Mouse (Mus musculus): Measurements from ENCODE around the gene Rasal2. TPM values are rescaled to one million over a fixed set of nuclear protein-coding genes. Genes with fewer than 3 reads are reported as not detected.

Rasal2 gene
- polyA plus RNA-seq (2014; fragmentation: Nextera tagmentation; extraction: Ambion mirVana): 20.8 and 23.8 TPM in 2 replicates

DNA sequence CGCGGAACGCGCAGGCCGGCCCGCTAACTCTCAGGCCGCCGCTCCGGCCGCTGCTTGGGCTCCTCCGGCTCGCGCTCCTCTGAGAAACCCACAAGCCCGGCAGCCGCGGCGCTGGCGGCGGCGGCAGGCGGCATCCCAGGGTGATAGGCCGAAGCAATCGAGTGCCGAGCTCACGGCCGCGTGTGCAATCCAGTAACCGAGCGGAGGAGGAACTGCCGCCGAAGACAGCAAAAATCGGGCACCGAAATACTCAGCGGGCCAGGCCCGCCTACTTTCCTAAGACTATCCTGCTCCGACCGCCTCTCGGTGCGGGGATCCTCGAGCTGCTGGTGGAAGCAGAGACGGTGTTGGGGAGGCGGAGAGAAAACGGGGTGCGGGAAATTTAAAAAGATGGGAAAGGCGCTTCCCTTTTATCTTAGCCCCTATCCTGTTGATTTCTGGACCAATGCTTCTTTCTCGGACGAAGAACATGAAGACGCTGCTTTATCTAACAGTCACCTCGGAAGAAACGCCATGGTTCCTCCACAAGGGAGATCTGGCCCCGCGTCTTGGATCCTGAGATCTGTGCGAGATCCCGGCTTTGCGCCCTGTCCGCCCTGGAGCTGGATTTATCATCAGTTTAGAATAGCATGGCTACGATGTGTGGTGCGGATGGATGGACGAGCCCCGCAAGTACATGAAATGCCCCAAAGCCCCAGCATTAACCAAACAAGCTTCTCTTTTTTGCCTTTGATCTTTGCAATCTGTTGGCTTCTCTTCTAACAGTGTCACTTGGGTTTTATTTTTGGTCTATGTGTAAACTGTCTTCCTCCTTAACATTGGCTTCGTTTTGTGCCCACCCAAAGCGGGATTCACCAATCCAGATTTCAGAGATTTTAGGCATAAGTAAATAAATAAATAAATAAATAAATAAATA, at the start of gene Rasal2:
TSS of gene Rasal2 (minus strand) at position 142 of the 916 bp plus-strand sequence.
- Histone ChIP-seq H3K4me1 (ENCODE audit: control insufficient read depth, insufficient read depth, low read length) (peaks cover 12% of the 10 kb centered on the region), H3K36me3 (ENCODE audit: control insufficient read depth, insufficient read depth, low read length) (0 out of 2 replicates have a peak, but pooled peaks cover 2% of the 10 kb centered on the region), H3K27me3 (ENCODE audit: control insufficient read depth, insufficient read depth, low read length) (no peaks in the 10 kb centered on the region), H3K9me3 (ENCODE audit: control insufficient read depth, low read length) (no peaks in the 10 kb centered on the region), H3K4me3 (ENCODE audit: low read depth, low read length) (peak within 1 kb of the TSS; percentile 96), H3K9ac (ENCODE audit: low read length) (peak within 1 kb of the TSS; percentile 90), H3K4me2 (peak within 1 kb of the TSS; percentile 44), H3K27ac (ENCODE audit: low read depth, low read length) (peak within 1 kb of the TSS; percentile 97)
- peak; percentile 99 for DNase-seq (ENCODE audit: low spot score, missing footprints)
- WGBS: under 1% methylated on average over 58 of the region's 62 CpGs
- peak; percentile 97 for ATAC-seq (ENCODE audit: low FRiP score)

DNA sequence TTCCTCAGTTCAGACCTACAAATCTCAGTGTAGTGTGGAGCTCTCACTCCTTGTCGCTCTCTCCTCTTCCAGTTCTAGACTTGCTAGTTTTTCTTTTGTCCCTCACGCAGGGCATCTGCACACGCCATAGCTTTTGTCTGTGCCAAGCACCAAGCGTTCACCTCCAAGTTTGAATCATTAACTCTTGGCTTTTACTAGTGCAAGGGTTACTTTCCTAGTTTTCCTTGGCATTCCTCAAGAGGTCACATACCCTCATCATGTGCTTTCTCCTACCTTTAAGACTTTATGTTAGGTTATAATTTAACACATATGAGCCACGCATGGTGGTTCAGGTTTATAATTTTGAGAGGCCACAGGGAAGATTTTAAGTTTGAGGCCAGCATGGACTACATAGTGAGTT, 48.9 kb upstream of the Rasal2 start:
- WGBS: over 99% methylated on average over 5 of the region's 5 CpGs
- H3K4me2 ChIP-seq: no peak overlapping the region
- no peaks in the 10 kb centered on the region for H3K36me3 ChIP-seq (ENCODE audit: control insufficient read depth, insufficient read depth, low read length)
- no peaks in the 10 kb centered on the region for H3K9me3 ChIP-seq (ENCODE audit: control insufficient read depth, low read length)
- no peak overlapping the region for H3K4me3 ChIP-seq (ENCODE audit: low read depth, low read length)
- ATAC-seq (ENCODE audit: low FRiP score) (no peak), DNase-seq (ENCODE audit: low spot score, missing footprints) (no peak)
- H3K27me3 ChIP-seq (ENCODE audit: control insufficient read depth, insufficient read depth, low read length): no peaks in the 10 kb centered on the region
- no peak overlapping the region for H3K9ac ChIP-seq (ENCODE audit: low read length)
- no peak overlapping the region for H3K27ac ChIP-seq (ENCODE audit: low read depth, low read length)
- peaks cover 12% of the 10 kb centered on the region for H3K4me1 ChIP-seq (ENCODE audit: control insufficient read depth, insufficient read depth, low read length)

DNA sequence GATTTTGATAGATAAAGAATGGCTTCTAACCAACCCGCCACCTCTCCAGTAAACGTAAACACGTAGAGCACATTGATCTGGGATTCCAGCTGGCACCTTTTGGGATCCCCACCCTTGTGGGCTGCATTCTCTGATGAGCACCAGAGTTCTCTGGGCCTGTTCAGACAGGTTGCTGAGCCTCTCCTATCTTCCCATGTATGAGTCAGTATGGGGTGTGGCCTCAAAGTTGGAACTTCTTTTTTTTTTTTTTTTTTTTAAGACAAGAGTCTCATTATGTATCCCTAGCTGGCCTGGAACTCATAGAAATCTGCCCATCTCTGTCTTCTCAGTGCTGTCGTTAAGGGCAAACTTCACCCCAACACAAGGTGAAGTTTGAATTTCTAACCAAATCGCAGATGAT, 47.5 kb upstream of the Rasal2 start:
- ATAC-seq (ENCODE audit: low FRiP score): no peak
- Histone ChIP-seq H3K27me3 (ENCODE audit: control insufficient read depth, insufficient read depth, low read length) (no peaks in the 10 kb centered on the region), H3K36me3 (ENCODE audit: control insufficient read depth, insufficient read depth, low read length) (no peaks in the 10 kb centered on the region), H3K4me3 (ENCODE audit: low read depth, low read length) (no peak overlapping the region), H3K9me3 (ENCODE audit: control insufficient read depth, low read length) (no peaks in the 10 kb centered on the region), H3K9ac (ENCODE audit: low read length) (no peak overlapping the region), H3K4me2 (no peak overlapping the region), H3K27ac (ENCODE audit: low read depth, low read length) (no peak overlapping the region), H3K4me1 (ENCODE audit: control insufficient read depth, insufficient read depth, low read length) (peaks cover 12% of the 10 kb centered on the region)
- no peak for DNase-seq (ENCODE audit: low spot score, missing footprints)
- WGBS: 92% methylated on average over 5 of the region's 5 CpGs

DNA sequence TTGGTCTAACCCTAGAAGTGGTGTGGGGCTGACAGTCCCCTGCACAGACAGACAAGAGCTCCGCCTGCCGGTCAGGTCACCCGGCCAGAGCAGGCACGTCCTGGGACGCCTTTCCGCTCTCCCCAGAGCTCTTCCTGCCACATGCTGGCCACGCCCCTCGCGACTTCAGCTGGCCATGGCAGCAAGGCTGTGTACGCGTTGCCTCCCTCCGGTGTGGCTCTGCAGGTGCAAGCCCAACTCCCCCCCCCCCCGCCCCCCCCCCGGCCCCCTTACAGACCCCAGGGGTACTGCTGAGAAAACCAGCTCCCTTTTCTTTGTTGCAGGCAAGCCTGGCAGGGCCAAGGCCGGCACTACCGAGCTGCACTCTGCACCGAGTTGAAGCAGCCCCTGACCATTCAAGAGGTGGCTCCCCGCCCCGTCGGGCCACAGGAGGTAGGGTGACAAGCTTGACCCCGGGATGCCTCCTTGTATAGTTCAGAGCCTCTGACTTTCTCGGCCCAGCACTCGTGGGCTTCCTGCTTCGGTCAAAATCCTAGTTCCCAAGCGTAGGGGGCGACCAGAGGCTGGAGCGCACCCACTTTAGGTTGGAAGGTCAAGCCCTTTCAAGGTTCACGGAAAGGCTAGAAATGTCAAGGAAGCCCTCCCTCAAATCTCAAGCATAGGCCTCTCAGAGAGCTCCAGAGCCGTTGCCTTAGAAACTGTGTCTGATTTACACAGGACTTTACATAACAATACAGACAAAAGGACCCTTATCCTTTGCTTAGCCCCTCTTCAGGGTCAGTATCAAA, 46.2 kb upstream of the Rasal2 start, which contains the start of gene Cryzl2:
TSS of gene Cryzl2 (plus strand) at position 157 of the 788 bp plus-strand sequence.
- ATAC-seq (ENCODE audit: low FRiP score) (peak; percentile 90), DNase-seq (ENCODE audit: low spot score, missing footprints) (peak; percentile 97)
- H3K36me3 ChIP-seq (ENCODE audit: control insufficient read depth, insufficient read depth, low read length): no peaks in the 10 kb centered on the region
- H3K27me3 ChIP-seq (ENCODE audit: control insufficient read depth, insufficient read depth, low read length): no peaks in the 10 kb centered on the region; the same call in 1 of the 2 replicates
- 0 out of 2 replicates have a peak within 1 kb of the TSS, but pooled peaks have one; percentile 2 for H3K9ac ChIP-seq (ENCODE audit: low read length)
- H3K27ac ChIP-seq (ENCODE audit: low read depth, low read length): peak within 1 kb of the TSS; percentile 37
- peaks cover 12% of the 10 kb centered on the region for H3K4me1 ChIP-seq (ENCODE audit: control insufficient read depth, insufficient read depth, low read length)
- WGBS: 2% methylated on average over 27 of the region's 29 CpGs
- H3K4me2 ChIP-seq: peak within 1 kb of the TSS; percentile 37
- H3K4me3 ChIP-seq (ENCODE audit: low read depth, low read length): peak within 1 kb of the TSS; percentile 12
- H3K9me3 ChIP-seq (ENCODE audit: control insufficient read depth, low read length): no peaks in the 10 kb centered on the region

DNA sequence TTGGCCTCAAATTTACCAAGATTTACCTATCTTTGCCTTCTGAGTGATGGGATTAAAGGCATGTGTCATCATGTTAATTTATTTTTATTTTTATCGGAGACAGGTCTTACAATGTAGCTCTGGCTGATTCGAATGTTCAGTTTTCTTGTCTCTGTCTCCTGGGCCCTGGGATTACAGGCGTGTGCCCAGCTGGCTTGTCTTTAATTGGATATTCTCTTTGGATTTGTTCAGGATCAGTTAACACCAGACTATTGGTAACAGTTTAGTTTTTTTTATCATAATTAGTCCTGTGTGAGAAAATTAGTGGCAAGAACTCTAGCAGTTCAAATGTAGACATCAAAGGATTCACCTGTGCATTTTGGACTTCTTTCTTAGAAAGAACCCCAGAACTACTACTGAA, 45.4 kb upstream of the Rasal2 start:
- Histone ChIP-seq H3K4me3 (ENCODE audit: low read depth, low read length) (no peak overlapping the region), H3K36me3 (ENCODE audit: control insufficient read depth, insufficient read depth, low read length) (no peaks in the 10 kb centered on the region), H3K4me1 (ENCODE audit: control insufficient read depth, insufficient read depth, low read length) (peaks cover 18% of the 10 kb centered on the region), H3K27me3 (ENCODE audit: control insufficient read depth, insufficient read depth, low read length) (no peaks in the 10 kb centered on the region; the same call in 1 of the 2 replicates), H3K9ac (ENCODE audit: low read length) (no peak overlapping the region), H3K4me2 (peak overlapping the region; percentile 37; the same call in 1 of the 2 replicates), H3K9me3 (ENCODE audit: control insufficient read depth, low read length) (no peaks in the 10 kb centered on the region), H3K27ac (ENCODE audit: low read depth, low read length) (peak overlapping the region; percentile 37; the same call in 1 of the 2 replicates)
- ATAC-seq (ENCODE audit: low FRiP score): no peak
- WGBS: 51% methylated on average over 3 of the region's 3 CpGs
- no peak for DNase-seq (ENCODE audit: low spot score, missing footprints)

DNA sequence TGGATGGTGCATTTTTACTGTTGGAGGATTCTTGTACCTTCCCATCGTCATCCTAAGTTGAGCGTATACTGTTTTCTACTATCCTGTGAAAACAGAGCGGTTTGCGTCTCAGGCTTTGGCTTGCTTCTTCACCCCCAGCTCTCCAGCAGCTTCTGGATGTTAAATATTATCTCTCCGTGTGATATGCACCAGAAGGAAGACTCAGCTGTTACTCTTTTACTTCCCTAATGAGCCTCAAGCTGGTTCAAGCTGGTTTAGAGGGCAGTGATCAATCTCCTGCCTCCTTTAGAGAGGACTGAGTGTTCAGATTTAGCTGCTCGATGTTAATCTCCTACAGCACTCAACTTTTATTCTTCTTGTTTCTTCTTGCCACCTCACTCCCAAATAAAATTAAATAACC, 42.5 kb upstream of the Rasal2 start:
- Histone ChIP-seq H3K9me3 (ENCODE audit: control insufficient read depth, low read length) (no peaks in the 10 kb centered on the region), H3K4me2 (no peak overlapping the region), H3K9ac (ENCODE audit: low read length) (no peak overlapping the region), H3K4me1 (ENCODE audit: control insufficient read depth, insufficient read depth, low read length) (peaks cover 33% of the 10 kb centered on the region), H3K4me3 (ENCODE audit: low read depth, low read length) (no peak overlapping the region), H3K27ac (ENCODE audit: low read depth, low read length) (peak overlapping the region; percentile 22; the same call in 1 of the 2 replicates), H3K36me3 (ENCODE audit: control insufficient read depth, insufficient read depth, low read length) (no peaks in the 10 kb centered on the region), H3K27me3 (ENCODE audit: control insufficient read depth, insufficient read depth, low read length) (no peaks in the 10 kb centered on the region; the same call in 1 of the 2 replicates)
- DNase-seq (ENCODE audit: low spot score, missing footprints): no peak
- 82% methylated on average over 6 of the region's 6 CpGs for WGBS
- no peak for ATAC-seq (ENCODE audit: low FRiP score)

DNA sequence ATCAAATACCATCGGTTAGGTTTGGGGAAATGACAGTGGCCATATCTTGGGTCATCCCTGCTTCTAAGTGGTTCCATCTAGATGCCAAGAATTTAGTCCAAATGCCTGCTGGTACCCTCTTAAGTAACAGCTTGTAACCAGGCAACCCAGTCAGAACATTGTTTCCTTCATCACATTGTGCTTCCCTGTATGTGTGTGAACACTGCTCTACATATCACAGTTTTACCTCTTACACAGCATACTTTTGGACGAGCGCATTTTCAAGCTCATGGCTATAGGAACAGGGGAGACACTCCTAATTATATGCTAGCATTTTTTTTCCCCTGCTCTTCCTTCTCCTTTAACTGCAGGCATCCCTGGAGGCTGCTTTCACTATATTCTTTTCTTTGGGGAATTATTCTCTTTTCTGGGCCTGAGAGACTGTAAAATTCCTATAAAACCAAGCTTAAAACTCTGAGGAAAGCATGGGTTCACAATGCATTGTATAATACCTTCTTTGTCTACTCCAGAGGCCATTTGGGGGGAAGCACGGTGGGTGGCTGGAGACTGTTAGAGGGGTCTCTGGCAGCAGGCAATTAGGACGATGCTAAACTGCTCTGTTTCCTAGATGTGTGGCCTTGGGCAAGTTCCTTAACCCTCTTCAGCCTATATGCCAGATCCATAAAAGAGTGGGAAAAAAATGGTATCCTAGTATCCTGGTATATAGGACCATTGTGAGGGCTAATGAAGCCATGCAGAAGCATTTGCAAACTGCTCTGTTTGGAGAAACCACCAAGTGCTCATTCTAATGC, 40.6 kb upstream of the Rasal2 start:
- H3K36me3 ChIP-seq (ENCODE audit: control insufficient read depth, insufficient read depth, low read length): no peaks in the 10 kb centered on the region
- peak overlapping the region; percentile 1; the same call in 1 of the 2 replicates for H3K27ac ChIP-seq (ENCODE audit: low read depth, low read length)
- no peak overlapping the region for H3K9ac ChIP-seq (ENCODE audit: low read length)
- no peak overlapping the region for H3K4me2 ChIP-seq
- WGBS: 37% methylated on average over 5 of the region's 5 CpGs
- peak; percentile 70 for ATAC-seq (ENCODE audit: low FRiP score)
- no peak for DNase-seq (ENCODE audit: low spot score, missing footprints)
- H3K4me3 ChIP-seq (ENCODE audit: low read depth, low read length): no peak overlapping the region
- H3K9me3 ChIP-seq (ENCODE audit: control insufficient read depth, low read length): no peaks in the 10 kb centered on the region
- H3K4me1 ChIP-seq (ENCODE audit: control insufficient read depth, insufficient read depth, low read length): peaks cover 28% of the 10 kb centered on the region
- no peaks in the 10 kb centered on the region; the same call in 1 of the 2 replicates for H3K27me3 ChIP-seq (ENCODE audit: control insufficient read depth, insufficient read depth, low read length)

DNA sequence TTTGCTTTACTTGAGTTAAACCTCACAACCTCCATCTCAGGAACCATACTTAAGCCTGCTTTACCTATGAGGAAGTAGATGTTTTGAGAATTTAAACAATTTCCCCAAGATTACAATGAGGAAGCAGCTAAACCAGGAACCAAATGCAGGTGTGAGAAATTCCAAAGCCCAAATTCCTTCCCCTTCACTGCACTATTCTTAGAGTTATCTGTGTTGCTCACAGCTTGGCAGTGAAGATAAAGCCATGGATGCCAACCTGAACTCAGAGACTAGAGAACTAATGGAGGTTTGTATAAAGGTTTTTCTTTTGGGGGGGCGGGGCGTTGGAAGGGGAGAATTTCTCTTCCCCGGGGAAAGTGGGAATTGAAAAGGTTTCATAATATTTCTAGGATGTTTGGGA, 39.9 kb upstream of the Rasal2 start:
- WGBS: 91% methylated on average over 3 of the region's 3 CpGs
- Histone ChIP-seq H3K9ac (ENCODE audit: low read length) (no peak overlapping the region), H3K9me3 (ENCODE audit: control insufficient read depth, low read length) (no peaks in the 10 kb centered on the region), H3K4me2 (no peak overlapping the region), H3K4me3 (ENCODE audit: low read depth, low read length) (no peak overlapping the region), H3K27me3 (ENCODE audit: control insufficient read depth, insufficient read depth, low read length) (no peaks in the 10 kb centered on the region; the same call in 1 of the 2 replicates), H3K36me3 (ENCODE audit: control insufficient read depth, insufficient read depth, low read length) (no peaks in the 10 kb centered on the region), H3K4me1 (ENCODE audit: control insufficient read depth, insufficient read depth, low read length) (peaks cover 29% of the 10 kb centered on the region), H3K27ac (ENCODE audit: low read depth, low read length) (peak overlapping the region; percentile 1; the same call in 1 of the 2 replicates)
- ATAC-seq (ENCODE audit: low FRiP score): no peak
- DNase-seq (ENCODE audit: low spot score, missing footprints): no peak
